Mouse (Mus musculus): ENCODE results near the gene Sp7. TPM values are rescaled to one million over a fixed set of nuclear protein-coding genes. Genes with fewer than 3 reads are reported as not detected.
"Not testable (repeated sequence)": the region's sequence is repeated elsewhere in the genome, so short reads cannot be mapped to it uniquely, and the experiment has no call there.

Gene Sp7
- polyA plus RNA-seq, 1 experiment = not detected

DNA sequence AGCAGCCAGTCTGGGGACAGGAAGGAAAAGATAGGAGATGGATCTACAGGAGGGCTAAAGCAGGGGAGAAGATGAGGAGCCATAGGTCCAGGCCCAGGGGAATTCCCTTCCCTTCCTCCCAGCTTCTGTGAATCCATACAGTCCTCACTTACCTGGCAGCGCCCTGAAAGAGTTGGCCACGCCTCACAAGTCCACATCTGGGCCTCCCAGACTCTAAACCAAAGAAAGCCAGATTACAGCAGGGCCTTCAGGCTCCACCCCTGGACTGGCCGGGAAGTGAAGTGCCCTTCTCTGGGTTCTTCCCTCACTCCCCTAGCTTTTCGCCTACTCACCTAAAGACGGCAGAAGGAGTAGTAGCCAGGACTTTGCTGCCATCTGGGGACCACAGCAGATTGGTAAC, 27.4 kb downstream of the Sp7 start:
- Histone ChIP-seq H3K4me1 (ENCODE audit: control insufficient read depth, insufficient read depth, insufficient read length, low read length) (no peaks in the 10 kb centered on the region), H3K4me3 (ENCODE audit: insufficient read depth, low read depth, low read length) (no peak overlapping the region), H3K27ac (replicated peaks; ENCODE audit: low read depth, low read length) (no peak overlapping the region)

DNA sequence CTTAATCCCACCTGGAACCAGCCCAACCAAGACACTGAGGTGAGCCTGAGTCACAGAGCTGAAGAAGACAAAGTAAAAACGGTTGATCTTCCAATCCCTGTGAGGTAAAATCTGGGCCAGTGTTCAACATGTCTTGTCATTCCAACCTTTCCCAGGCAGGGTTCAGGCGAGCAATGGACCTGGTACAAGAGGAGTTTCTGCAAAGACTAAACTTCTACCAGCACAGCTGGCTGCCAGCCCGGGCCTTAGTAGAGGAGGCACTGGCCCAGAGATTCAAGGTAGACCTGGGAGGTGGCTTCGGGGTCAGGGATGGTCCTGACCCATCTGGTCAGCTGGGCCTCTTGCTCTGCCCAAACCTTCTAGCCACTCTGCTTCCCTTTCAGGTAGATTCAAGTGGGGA, 30.0 kb downstream of the Sp7 start:
- Histone ChIP-seq H3K4me3 (ENCODE audit: insufficient read depth, low read depth, low read length) (no peak overlapping the region), H3K4me1 (ENCODE audit: control insufficient read depth, insufficient read depth, insufficient read length, low read length) (0 out of 2 replicates have a peak, but pooled peaks cover 6% of the 10 kb centered on the region), H3K27ac (replicated peaks; ENCODE audit: low read depth, low read length) (no peak overlapping the region)

DNA sequence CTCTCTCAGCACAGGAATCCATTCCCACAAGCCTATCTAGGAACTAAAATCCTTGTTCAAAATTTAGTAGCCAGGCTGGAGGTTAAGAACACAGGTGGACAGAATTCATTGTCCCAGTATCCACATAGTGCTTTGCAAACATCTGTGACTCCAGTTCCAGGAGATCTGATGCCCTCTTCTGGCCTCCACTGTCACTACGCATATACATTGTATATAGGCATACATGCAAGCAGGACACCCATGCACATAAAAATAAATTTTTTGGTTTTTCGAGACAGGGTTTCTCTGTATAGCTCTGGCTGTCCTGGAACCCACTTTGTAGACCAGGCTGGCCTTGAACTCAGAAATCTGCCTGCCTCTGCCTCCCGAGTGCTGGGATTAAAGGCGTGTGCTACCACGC, 31.1 kb downstream of the Sp7 start:
- not testable (repeated sequence) for H3K4me1 ChIP-seq (ENCODE audit: control insufficient read depth, insufficient read depth, insufficient read length, low read length); H3K4me3 ChIP-seq (ENCODE audit: insufficient read depth, low read depth, low read length); H3K27ac ChIP-seq (replicated peaks; ENCODE audit: low read depth, low read length)

DNA sequence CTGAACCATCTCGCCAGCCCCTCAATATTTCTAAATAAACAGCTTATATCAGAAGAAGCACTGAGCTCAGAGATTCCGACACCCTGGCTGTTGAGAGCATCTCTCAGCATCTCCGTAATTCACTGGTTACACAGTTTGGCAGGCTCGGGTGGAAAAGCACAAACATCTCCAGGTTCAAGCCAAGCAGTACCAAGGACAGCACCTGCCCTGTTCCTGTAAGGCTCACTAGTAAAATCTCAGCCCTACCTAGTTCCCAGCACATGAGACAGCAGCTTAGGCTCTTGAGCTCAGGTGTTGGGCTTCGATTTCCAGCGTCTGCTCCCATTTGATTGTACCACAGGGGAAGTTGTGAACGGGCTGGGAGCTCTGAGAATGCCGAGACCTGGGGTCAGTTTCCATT, 31.7 kb downstream of the Sp7 start:
- Histone ChIP-seq H3K27ac (replicated peaks; ENCODE audit: low read depth, low read length) (no peak overlapping the region), H3K4me3 (ENCODE audit: insufficient read depth, low read depth, low read length) (no peak overlapping the region), H3K4me1 (ENCODE audit: control insufficient read depth, insufficient read depth, insufficient read length, low read length) (0 out of 2 replicates have a peak, but pooled peaks cover 6% of the 10 kb centered on the region)

DNA sequence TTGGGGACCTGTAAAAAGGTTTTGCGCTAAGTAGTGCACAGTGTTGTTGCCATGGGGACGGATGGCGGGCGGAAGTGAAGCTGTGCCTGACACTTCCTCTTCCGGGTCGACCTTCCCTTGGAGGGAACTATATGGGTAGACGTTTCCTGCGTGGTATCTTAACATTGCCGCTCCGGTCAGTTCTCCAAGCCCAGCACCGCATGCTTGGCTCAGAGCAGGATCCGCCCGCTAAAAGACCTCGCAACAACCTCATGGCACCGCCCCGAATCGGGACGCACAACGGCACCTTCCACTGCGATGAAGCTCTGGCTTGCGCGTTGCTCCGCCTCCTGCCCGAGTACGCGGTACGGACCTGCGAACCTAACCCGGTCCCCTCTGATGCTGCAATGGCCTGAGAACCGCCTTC, 35.4 kb downstream of the Sp7 start, which contains the start of gene Myg1:
Gene Myg1 (plus strand): TSS at position 100 of the 406 bp plus-strand sequence.
- H3K4me1 ChIP-seq (ENCODE audit: control insufficient read depth, insufficient read depth, insufficient read length, low read length) = peaks cover 8% of the 10 kb centered on the region; the same call in 1 of the 2 replicates
- H3K4me3 ChIP-seq (ENCODE audit: insufficient read depth, low read depth, low read length) = peak within 1 kb of the TSS; percentile 66

DNA sequence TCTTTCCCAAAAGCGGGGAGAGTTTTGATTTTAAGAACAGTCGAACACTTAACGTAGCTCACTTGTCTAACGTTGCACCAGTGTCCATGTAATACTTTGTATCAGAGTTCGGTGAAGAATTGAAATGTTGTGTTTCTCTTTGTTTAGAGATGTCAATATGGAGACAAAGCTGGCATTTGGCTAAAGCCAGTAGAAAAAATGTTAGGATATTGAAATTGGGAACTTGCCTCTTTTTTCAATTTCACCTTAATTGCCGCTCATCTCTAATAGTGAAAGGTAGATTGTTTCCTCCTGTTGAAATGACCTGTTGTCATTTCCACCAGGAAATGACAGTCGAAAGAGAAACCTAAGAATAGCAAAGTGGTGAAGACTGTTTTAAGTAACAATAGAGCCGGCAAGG, 40.1 kb downstream of the Sp7 start:
- Histone ChIP-seq H3K4me1 (ENCODE audit: control insufficient read depth, insufficient read depth, insufficient read length, low read length) (peaks cover 5% of the 10 kb centered on the region; the same call in 1 of the 2 replicates), H3K27ac (replicated peaks; ENCODE audit: low read depth, low read length) (peak overlapping the region; percentile 41; the same call in 1 of the 2 replicates), H3K4me3 (ENCODE audit: insufficient read depth, low read depth, low read length) (peak overlapping the region; percentile 82)

More for the DNA sequence above, 35.4 kb downstream of the Sp7 start, which contains the start of gene Myg1:
- H3K27ac ChIP-seq (replicated peaks; ENCODE audit: low read depth, low read length) = no peak within 1 kb of the TSS

DNA sequence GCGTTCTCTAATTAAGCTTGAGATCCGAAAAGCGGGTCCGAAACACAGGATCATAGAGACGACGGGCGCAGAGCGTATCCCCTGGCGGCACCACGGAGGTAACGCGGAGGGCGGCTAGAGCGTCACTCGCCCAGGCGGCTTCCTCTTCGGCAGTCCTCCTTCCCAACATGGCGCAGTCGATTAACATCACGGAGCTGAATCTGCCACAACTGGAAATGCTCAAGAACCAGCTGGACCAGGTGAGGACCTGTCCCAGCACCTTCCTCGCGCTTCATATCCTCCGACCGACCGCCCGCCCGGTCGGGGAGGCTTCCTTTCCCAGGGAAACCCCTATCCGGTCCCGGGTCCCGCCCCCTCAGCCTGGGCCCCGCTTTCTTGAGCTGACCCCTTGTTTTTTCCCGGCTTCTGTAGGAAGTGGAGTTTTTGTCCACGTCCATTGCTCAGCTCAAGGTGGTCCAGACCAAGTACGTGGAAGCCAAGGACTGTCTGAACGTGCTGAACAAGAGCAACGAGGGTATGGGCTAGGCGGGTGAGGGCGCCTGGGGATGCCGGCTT, 40.9 kb downstream of the Sp7 start, which contains the start of gene Pfdn5:
Gene Pfdn5 (plus strand): TSS at position 95 of the 555 bp plus-strand sequence.
- H3K27ac ChIP-seq (replicated peaks; ENCODE audit: low read depth, low read length) = peak within 1 kb of the TSS; percentile 85
- peak within 1 kb of the TSS; percentile 82 for H3K4me3 ChIP-seq (ENCODE audit: insufficient read depth, low read depth, low read length)
- peaks cover 5% of the 10 kb centered on the region; the same call in 1 of the 2 replicates for H3K4me1 ChIP-seq (ENCODE audit: control insufficient read depth, insufficient read depth, insufficient read length, low read length)

DNA sequence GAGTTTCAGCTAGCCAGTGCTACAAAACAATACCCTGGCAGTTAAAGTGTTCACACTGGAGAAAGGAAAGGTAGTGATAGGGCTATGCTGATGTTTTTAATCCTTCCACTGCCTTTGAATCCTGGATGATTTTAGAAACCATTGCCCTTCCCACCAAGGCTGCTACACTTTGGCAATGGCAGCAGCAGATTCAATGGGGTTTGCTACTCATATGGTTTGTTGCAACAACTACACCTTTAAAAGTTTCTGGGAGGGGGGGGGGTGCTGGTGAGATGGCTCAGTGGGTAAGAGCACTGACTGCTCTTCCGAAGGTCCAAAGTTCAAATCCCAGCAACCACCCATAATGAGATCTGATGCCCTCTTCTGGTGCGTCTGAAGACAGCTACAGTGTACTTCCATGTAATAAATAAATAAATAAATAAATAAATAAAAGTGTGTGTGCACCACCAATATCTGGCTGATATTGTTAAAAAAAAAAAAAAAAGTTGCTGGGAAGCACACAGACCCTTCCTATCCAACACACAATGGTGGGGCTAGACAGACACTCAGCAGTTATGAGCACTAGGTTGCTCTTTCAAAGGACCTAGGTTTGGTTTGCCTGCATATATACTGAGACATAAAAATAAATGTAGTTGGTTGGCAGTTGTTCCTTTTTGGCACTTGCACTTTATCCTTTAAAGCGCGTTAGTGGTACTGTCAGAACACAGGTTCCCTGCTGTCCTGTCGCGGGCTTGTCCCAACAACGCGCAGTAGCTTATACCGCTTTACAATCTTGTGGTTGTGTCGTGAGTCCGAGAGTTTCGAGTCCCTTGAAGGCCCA, 42.1 kb downstream of the Sp7 start:
- no peak overlapping the region for H3K4me3 ChIP-seq (ENCODE audit: insufficient read depth, low read depth, low read length)
- no peak overlapping the region for H3K27ac ChIP-seq (replicated peaks; ENCODE audit: low read depth, low read length)
- peaks cover 5% of the 10 kb centered on the region; the same call in 1 of the 2 replicates for H3K4me1 ChIP-seq (ENCODE audit: control insufficient read depth, insufficient read depth, insufficient read length, low read length)

DNA sequence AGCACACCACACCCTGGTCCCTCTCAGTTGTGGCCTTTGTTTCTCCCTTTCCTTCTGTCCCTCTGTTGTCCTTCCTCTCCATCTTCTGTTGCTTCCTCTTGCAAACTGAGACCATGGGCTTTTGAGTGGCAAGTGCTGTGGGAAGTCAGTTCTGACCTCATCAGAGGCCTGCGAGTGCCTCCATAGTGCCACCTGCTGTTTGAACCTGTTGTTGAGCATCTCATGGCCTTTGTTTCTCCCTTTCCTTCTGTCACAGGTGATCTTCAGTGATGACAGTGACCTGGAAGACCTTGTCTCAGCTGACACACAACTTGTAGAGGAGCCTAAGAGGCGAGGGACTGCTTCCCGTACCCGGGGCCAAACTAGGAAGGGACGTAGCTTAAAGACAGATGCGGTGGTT, 50.7 kb downstream of the Sp7 start:
- Histone ChIP-seq H3K27ac (replicated peaks; ENCODE audit: low read depth, low read length) (no peak overlapping the region), H3K4me1 (ENCODE audit: control insufficient read depth, insufficient read depth, insufficient read length, low read length) (no peaks in the 10 kb centered on the region), H3K4me3 (ENCODE audit: insufficient read depth, low read depth, low read length) (no peak overlapping the region)

DNA sequence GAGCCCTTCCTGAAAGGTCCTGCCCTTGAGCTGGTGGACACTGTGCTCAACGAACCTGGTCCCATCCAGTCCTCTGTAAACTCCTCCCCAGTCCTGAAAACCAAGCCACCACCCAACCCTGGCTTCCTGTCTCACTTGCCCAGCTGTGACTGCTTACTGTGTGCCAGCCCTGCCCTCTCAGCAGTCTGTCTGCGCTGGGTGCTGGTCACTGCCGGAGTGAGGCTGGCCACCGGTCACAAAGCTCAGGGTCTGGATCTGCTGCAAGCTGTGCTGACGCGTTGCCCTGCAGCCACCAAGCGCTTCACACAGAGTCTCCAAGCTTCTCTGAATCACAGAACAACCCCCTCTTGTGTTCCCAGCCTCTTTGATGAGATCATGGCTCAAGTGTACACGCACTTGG, 51.7 kb downstream of the Sp7 start:
- Histone ChIP-seq H3K4me3 (ENCODE audit: insufficient read depth, low read depth, low read length) (no peak overlapping the region), H3K4me1 (ENCODE audit: control insufficient read depth, insufficient read depth, insufficient read length, low read length) (no peaks in the 10 kb centered on the region), H3K27ac (replicated peaks; ENCODE audit: low read depth, low read length) (peak overlapping the region; percentile 3; the same call in 1 of the 2 replicates)

DNA sequence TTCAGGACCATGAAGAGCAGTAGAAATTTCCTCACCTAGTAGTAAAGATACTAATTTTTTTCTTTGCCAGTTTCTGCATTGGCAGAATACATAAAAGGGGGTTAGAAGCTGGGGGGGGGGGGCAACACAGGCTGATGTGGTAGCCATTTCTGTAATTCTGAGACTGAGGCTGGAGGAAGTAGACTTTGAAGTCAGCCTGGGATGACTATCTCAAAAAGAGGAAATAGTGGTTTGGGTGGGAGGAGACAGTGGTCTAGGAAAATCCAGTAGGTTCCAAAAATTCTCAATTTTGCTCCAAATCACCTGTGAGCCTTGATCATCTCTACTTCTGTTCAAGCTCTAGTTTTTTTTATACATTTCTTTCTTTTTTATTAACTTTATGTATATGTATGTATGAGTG, 55.5 kb downstream of the Sp7 start:
- H3K27ac ChIP-seq (replicated peaks; ENCODE audit: low read depth, low read length) = no peak overlapping the region
- no peak overlapping the region for H3K4me3 ChIP-seq (ENCODE audit: insufficient read depth, low read depth, low read length)
- no peaks in the 10 kb centered on the region for H3K4me1 ChIP-seq (ENCODE audit: control insufficient read depth, insufficient read depth, insufficient read length, low read length)

DNA sequence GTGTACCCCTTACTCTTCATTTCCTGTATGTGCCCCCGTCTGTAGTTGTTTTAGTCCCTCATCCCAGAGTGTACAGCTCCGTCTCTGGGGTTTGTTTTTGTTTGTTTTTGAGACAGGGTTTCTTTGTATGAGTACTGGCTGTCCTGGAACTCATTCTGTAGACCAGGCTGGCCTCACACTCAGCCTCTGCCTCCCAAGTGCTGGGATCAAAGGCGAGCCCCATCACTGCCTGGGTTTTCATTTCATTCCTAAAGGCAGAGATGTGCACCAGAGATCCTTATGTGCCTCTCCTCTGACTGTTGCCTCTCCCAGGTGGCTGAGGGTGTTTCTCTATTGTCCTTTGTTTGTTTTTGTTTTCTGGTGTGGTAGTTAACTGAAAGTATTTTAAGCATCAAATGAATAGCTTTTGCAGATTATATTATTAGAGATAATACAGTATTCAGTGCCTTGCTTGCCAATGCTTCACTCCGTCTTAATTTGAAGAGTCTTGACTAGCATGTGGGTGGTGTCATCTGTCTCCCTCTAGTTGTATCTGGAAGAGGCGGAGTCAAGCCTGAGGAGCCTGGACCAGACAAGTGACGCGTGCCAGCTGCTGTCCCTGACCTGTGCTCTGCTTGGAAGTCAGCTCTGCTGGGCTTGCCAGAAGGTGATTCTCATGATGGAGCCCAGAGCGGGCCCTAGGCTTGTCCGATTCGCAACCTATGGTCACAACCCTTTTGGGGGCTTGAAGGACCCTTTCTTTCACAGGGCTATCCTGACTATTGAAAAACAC, 56.7 kb downstream of the Sp7 start:
- Histone ChIP-seq H3K27ac (replicated peaks; ENCODE audit: low read depth, low read length) (peak overlapping the region; percentile 23), H3K4me1 (ENCODE audit: control insufficient read depth, insufficient read depth, insufficient read length, low read length) (no peaks in the 10 kb centered on the region), H3K4me3 (ENCODE audit: insufficient read depth, low read depth, low read length) (no peak overlapping the region)

DNA sequence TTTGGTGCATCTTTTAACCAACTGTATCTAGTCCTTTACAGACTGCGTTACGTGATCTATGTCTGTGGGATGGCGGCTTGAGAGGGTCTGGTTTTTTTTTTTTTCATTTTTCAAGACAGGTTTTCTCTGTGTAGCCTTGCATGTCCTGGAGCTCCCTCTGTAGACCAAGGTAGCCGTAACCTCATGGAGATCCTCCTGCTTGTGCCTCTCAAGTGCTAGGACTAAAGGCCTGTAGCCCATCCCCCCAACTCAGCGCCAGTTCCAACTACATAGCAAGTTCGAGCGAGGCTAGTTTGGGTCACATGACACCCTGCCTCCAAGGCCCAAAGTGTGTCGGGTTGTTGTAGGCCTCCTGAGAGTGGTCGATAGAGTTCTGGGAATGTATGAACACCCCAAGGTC, 58.3 kb downstream of the Sp7 start:
- no peaks in the 10 kb centered on the region for H3K4me1 ChIP-seq (ENCODE audit: control insufficient read depth, insufficient read depth, insufficient read length, low read length)
- H3K4me3 ChIP-seq (ENCODE audit: insufficient read depth, low read depth, low read length) = no peak overlapping the region
- no peak overlapping the region for H3K27ac ChIP-seq (replicated peaks; ENCODE audit: low read depth, low read length)

All from brown adipose tissue, adult 24 weeks (tissue).